Mouse (Mus musculus): ENCODE results near the gene Defb6. TPM values are rescaled to one million over a fixed set of nuclear protein-coding genes. Genes with fewer than 3 reads are reported as not detected.

Defb6 gene
- polyA plus RNA-seq (2017; shearing (Covaris generic)): not detected

GRCm38 (mm10) chr8:19225161-19225560 lies at the start of gene Defb6:
Gene Defb6, plus strand, starts transcription at chr8:19225478.

GRCm38 (mm10) chr8:19239616-19240015 lies 14.3 kb downstream of the Defb6 start, which contains the start of gene Defb46:
Gene Defb46, plus strand, starts transcription at chr8:19239916.

GRCm38 (mm10) chr8:19247280-19247679 lies 22.0 kb downstream of the Defb6 start, which contains the start of gene Defb5:
Gene Defb5, plus strand, starts transcription at chr8:19247580.

Other genes starting within 250 kb of the Defb6 start
- not detected for gene Defb40, start 247.2 kb upstream of the Defb6 start, polyA plus RNA-seq (2017; shearing (Covaris generic))
- gene Defb37, start 234.4 kb upstream of the Defb6 start, polyA plus RNA-seq (2017; shearing (Covaris generic)): not detected
- gene Defb38, start 198.9 kb upstream of the Defb6 start, polyA plus RNA-seq (2017; shearing (Covaris generic)): not detected
- not detected for gene Defb39, start 160.7 kb upstream of the Defb6 start, polyA plus RNA-seq (2017; shearing (Covaris generic))
- not detected for gene Defb12, start 110.6 kb upstream of the Defb6 start, polyA plus RNA-seq (2017; shearing (Covaris generic))
- not detected for gene Defb34, start 101.7 kb upstream of the Defb6 start, polyA plus RNA-seq (2017; shearing (Covaris generic))
- not detected for gene Gm45826, start 84.7 kb upstream of the Defb6 start, polyA plus RNA-seq (2017; shearing (Covaris generic))
- not detected for gene Defb14, start 31.1 kb upstream of the Defb6 start, polyA plus RNA-seq (2017; shearing (Covaris generic))
- gene Defb4, start 26.8 kb upstream of the Defb6 start, polyA plus RNA-seq (2017; shearing (Covaris generic)): not detected
- gene Defb46, start 14.4 kb downstream of the Defb6 start, polyA plus RNA-seq (2017; shearing (Covaris generic)): not detected
- not detected for gene Defb5, start 22.1 kb downstream of the Defb6 start, polyA plus RNA-seq (2017; shearing (Covaris generic))
- not detected for gene Defb3, start 67.9 kb downstream of the Defb6 start, polyA plus RNA-seq (2017; shearing (Covaris generic))
- gene Defb8, start 222.1 kb downstream of the Defb6 start, polyA plus RNA-seq (2017; shearing (Covaris generic)): not detected